Mouse (Mus musculus): ENCODE data around the gene Gpat3. TPM values are rescaled to one million over a fixed set of nuclear protein-coding genes. Genes with fewer than 3 reads are reported as not detected.

Gpat3 gene
- polyA plus RNA-seq, 1 experiment = 28.4 TPM

DNA sequence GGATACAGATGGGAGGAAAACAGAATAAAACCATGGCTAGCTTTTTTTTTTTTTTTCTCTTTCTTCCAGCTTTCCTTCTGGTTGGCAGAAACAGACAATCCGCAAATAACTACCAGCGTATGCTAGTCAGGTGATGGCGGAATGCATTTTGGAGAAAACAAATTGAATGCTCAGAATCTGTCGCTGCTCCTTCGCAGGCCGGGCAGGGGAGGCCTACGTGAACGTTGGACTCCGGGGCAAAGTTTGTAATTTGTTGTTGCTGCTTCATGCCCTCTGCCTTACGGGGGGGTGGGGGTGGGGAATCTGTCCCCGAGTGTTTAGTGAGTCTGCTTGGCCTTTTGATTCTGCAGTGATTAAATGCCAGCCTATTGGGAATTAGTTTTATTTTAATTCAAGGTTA lies 98.2 kb downstream of the Gpat3 start:
- no peaks in the 10 kb centered on the region for H3K36me3 ChIP-seq (ENCODE audit: control insufficient read depth, insufficient read depth, low read length)
- TF ChIP-seq POLR2A (IDR thresholded peaks at IDR 0.05; ENCODE audit: low read depth, low read length) (no peak), CTCF (IDR thresholded peaks at IDR 0.05; ENCODE audit: extremely low read depth, insufficient read length, insufficient replicate concordance, low read depth, low read length) (no peak)
- no peak overlapping the region for H3K27ac ChIP-seq (ENCODE audit: insufficient read depth, low read depth, low read length)
- no peaks in the 10 kb centered on the region for H3K27me3 ChIP-seq (ENCODE audit: control insufficient read depth, insufficient read depth, low read length)
- no peak overlapping the region for H3K4me3 ChIP-seq (ENCODE audit: low read depth, low read length)
- 56% methylated on average over 11 of the region's 11 CpGs for WGBS
- no peaks in the 10 kb centered on the region for H3K4me1 ChIP-seq (ENCODE audit: control insufficient read depth, insufficient read depth, insufficient read length, low read length)

DNA sequence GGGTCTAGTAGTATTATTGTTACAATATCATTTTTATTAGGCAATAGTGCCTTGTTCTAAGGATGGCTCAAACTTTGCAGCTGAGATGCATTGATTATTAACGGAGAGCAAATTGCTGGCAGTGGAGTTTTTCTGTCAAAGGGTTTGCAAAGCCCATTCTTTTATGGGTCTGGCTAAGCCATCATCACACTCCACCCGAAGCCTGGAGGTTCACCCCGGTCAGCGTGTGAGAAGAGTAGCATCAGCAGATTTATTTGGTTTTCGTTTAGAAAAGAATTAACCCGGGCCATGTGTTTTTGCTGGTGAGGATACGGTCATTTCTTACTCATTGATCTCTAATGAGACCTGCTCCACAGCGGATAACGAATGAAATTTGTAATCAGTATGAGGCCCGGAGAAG lies 99.8 kb downstream of the Gpat3 start:
- 68% methylated on average over 10 of the region's 10 CpGs for WGBS
- no peaks in the 10 kb centered on the region for H3K27me3 ChIP-seq (ENCODE audit: control insufficient read depth, insufficient read depth, low read length)
- no peak overlapping the region for H3K4me3 ChIP-seq (ENCODE audit: low read depth, low read length)
- no peaks in the 10 kb centered on the region for H3K36me3 ChIP-seq (ENCODE audit: control insufficient read depth, insufficient read depth, low read length)
- H3K4me1 ChIP-seq (ENCODE audit: control insufficient read depth, insufficient read depth, insufficient read length, low read length) = no peaks in the 10 kb centered on the region
- no peak overlapping the region for H3K27ac ChIP-seq (ENCODE audit: insufficient read depth, low read depth, low read length)
- TF ChIP-seq CTCF (IDR thresholded peaks at IDR 0.05; ENCODE audit: extremely low read depth, insufficient read length, insufficient replicate concordance, low read depth, low read length) = no peak
- TF ChIP-seq POLR2A (IDR thresholded peaks at IDR 0.05; ENCODE audit: low read depth, low read length) = no peak

Other genes starting within 250 kb of the Gpat3 start
- 71.5 and 86.2 TPM in 2 replicates for gene Coq2, start 170.6 kb upstream of the Gpat3 start, polyA plus RNA-seq (2012; rRNA removed)
- gene Hpse, start 126.0 kb upstream of the Gpat3 start, polyA plus RNA-seq (2012; rRNA removed) = 5.4 and 8.2 TPM in 2 replicates
- gene Helq, start 47.1 kb upstream of the Gpat3 start, polyA plus RNA-seq (2012; rRNA removed) = 2.5 and 4.8 TPM in 2 replicates
- gene Mrps18c, start 47.1 kb upstream of the Gpat3 start, polyA plus RNA-seq (2012; rRNA removed) = 1.8 and 3.4 TPM in 2 replicates
- 0.63 and 0.95 TPM in 2 replicates for gene Abraxas1, start 24.7 kb upstream of the Gpat3 start, polyA plus RNA-seq (2012; rRNA removed)